Mouse (Mus musculus): ENCODE measurements around the gene Hist1h4a.

DNA sequence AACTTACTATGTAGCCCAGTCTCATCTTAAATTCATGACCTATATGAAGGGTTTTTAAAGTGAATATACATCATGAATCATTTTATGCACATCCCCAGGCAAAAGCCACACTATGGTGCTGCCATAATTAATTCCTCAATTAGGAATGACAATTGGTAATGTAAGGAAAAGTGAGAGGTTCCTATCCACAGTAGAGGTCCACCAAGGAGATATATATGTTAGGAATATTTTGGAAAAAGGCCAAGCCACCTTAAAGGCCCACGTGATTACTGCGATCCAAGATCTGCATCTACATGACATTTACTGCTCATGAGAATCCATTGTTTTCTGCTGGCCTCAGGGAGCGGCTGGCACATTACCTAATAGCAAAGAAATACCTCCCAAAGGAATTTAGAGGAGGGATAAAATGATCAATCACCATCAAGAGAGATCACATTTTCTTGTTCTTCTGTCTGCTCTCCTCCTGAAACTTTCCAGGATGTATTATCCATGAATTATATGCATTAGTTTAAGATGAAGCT, 1.7 kb downstream of the Hist1h4a start:
- no peak for TF ChIP-seq CTCF (IDR thresholded peaks at IDR 0.05; ENCODE audit: borderline replicate concordance, insufficient read depth, low read length)
- TF ChIP-seq POLR2A (IDR thresholded peaks at IDR 0.05; ENCODE audit: low read depth, low read length), result no peak
